In the genomic region with DNA sequence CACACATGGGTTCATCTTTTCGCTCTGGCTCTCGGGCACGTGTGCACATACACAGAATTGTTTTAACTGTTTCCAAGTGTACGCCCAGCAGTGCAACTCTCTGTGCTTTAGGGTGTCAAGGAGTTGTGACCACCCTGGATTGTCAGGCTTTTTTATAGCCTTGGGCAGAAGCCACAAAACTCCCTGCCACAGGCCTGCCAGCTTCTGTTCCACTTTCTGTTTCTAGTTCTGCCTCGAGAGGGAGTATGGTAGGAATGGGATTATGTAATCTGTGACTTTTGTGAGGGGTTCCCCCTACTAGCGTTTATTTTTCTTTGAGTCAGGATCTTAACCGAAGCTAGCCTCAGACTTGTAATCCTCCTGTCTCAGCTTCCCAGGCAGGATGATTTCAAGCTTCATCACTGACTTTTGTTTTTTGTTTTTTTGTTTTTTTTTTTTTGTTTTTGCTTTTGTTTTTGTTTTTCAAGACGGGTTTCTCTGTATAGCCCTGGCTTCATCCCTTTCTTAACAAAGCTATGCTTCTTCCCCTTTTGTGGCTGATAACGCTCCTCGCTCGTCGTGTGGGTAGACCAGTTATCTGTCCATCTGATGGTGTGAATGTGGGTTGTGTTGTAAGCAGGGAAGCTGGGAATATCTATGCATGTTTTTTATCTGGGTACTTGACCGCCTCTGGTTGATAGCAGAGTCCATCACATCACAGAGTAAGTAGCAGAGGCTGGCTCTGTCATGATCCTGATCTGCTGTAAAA, we compare ENCODE assay signal across 14 mouse cellular contexts. TPM values are rescaled to one million over a fixed set of nuclear protein-coding genes. Genes with fewer than 3 reads are reported as not detected.
DNase-seq lines count a peak whose midpoint lies in the region; ATAC-seq and TF ChIP-seq lines count a peak whose summit lies in the region.
"Had no signal": no experiment of that assay in that cellular context is flagged by ENCODE, and none has a peak within 500 bp of the region (broad histone marks: within the 10 kb centered on the region; RNA-seq: fewer than 3 reads in every experiment).

No protein-coding gene starts in this region.

- H3K4me3 ChIP-seq in lung, postnatal 0 days (ENCODE audit: low read depth, low read length), result no peak overlapping the region
- H3K4me3 ChIP-seq in bone marrow, adult 2 months (replicated peaks; ENCODE audit: control insufficient read depth, low read depth, low read length), result peak overlapping the region; percentile 10
- H3K4me3 ChIP-seq in intestine, embryonic 16.5 days (ENCODE audit: low read length), result no peak overlapping the region
- H3K4me3 ChIP-seq: forebrain, embryonic 15.5 days; liver, embryonic 13.5 days had no signal

- peak; percentile 56 for DNase-seq in lung, postnatal 0 days (ENCODE audit: low spot score)
- DNase-seq in lung, postnatal 14 days, result no peak
- peak; percentile 36 for DNase-seq in induced T-regulatory cell, adult 2 months (ENCODE audit: low read depth)
- no peak for DNase-seq in adrenal gland, adult 8-10 months
- DNase-seq: adrenal gland, adult 2 months; cerebellum, postnatal 36 days; layer of hippocampus, adult 9-11 months; liver, embryonic 13.5 days had no signal

- no peak overlapping the region for H3K27ac ChIP-seq in lung, postnatal 0 days (ENCODE audit: low read length)
- H3K27ac ChIP-seq in bone marrow, adult 2 months (ENCODE audit: control insufficient read depth, insufficient read depth, low read depth, low read length, poor library complexity), result peak overlapping the region; percentile 31
- H3K27ac ChIP-seq in intestine, embryonic 16.5 days (ENCODE audit: low read length), result no peak overlapping the region
- H3K27ac ChIP-seq: forebrain, embryonic 15.5 days; kidney, postnatal 0 days; liver, embryonic 13.5 days had no signal

- H3K9ac ChIP-seq in lung, postnatal 0 days (replicated peaks; ENCODE audit: low read depth), result no peak overlapping the region
- no peak overlapping the region for H3K9ac ChIP-seq in intestine, embryonic 16.5 days (ENCODE audit: low read depth, low read length)
- H3K9ac ChIP-seq: forebrain, embryonic 15.5 days; liver, embryonic 13.5 days had no signal

- H3K4me2 ChIP-seq in lung, postnatal 0 days (replicated peaks; ENCODE audit: low read depth, low read length), result no peak overlapping the region
- no peak overlapping the region for H3K4me2 ChIP-seq in intestine, embryonic 16.5 days (ENCODE audit: low read depth, low read length)
- H3K4me2 ChIP-seq: forebrain, embryonic 15.5 days; liver, embryonic 13.5 days had no signal

- TF ChIP-seq POLR2A in bone marrow, adult 2 months (IDR thresholded peaks at IDR 0.05; ENCODE audit: borderline replicate concordance, control insufficient read depth, low read depth, low read length), result no peak

- no peaks in the 10 kb centered on the region for H3K9me3 ChIP-seq in lung, postnatal 0 days (ENCODE audit: low read length)
- no peaks in the 10 kb centered on the region for H3K9me3 ChIP-seq in intestine, embryonic 16.5 days (ENCODE audit: control insufficient read depth, low read length)
- H3K9me3 ChIP-seq: forebrain, embryonic 15.5 days; liver, embryonic 13.5 days had no signal

- peaks cover 28% of the 10 kb centered on the region; the same call in 1 of the 2 replicates for H3K36me3 ChIP-seq in lung, postnatal 0 days (ENCODE audit: insufficient read depth, low read length)
- H3K36me3 ChIP-seq in intestine, embryonic 16.5 days (ENCODE audit: control insufficient read depth, insufficient read depth, low read length), result peaks cover 24% of the 10 kb centered on the region

- ATAC-seq in lung, postnatal 0 days, result no peak
- no peak for ATAC-seq in intestine, embryonic 16.5 days
- no peak for ATAC-seq in inflammation-experienced regulatory T-cells, adult 6 months
- ATAC-seq: forebrain, embryonic 15.5 days had no signal

- no peaks in the 10 kb centered on the region for H3K4me1 ChIP-seq in lung, postnatal 0 days (ENCODE audit: insufficient read depth, low read depth, low read length)
- no peaks in the 10 kb centered on the region for H3K4me1 ChIP-seq in bone marrow, adult 2 months (ENCODE audit: control insufficient read depth, insufficient read depth, low read length)
- H3K4me1 ChIP-seq in intestine, embryonic 16.5 days (ENCODE audit: control insufficient read depth, insufficient read depth, low read length), result no peaks in the 10 kb centered on the region
- H3K4me1 ChIP-seq: forebrain, embryonic 15.5 days had no signal

- WGBS in lung, postnatal 0 days, result 79% methylated on average over 13 of the region's 13 CpGs
- WGBS in bone marrow, adult 2 months, result 12% methylated on average over 13 of the region's 13 CpGs
- 86% methylated on average over 13 of the region's 13 CpGs for WGBS in intestine, embryonic 16.5 days

- H3K27me3 ChIP-seq in lung, postnatal 0 days (replicated peaks; ENCODE audit: insufficient read depth, low read length), result no peaks in the 10 kb centered on the region
- no peaks in the 10 kb centered on the region for H3K27me3 ChIP-seq in intestine, embryonic 16.5 days (replicated peaks; ENCODE audit: control insufficient read depth, insufficient read depth, low read length)
- H3K27me3 ChIP-seq: forebrain, embryonic 15.5 days; liver, embryonic 13.5 days had no signal

- no peak for TF ChIP-seq EP300 in lung, postnatal 0 days (IDR thresholded peaks at IDR 0.05)

- no peak for TF ChIP-seq CTCF in lung, postnatal 0 days (IDR thresholded peaks at IDR 0.05)
- no peak for TF ChIP-seq CTCF in bone marrow, adult 2 months (IDR thresholded peaks at IDR 0.05; ENCODE audit: control insufficient read depth, insufficient read depth, low read length)

RNA-seq across cellular contexts. Expression of a gene that starts 28.6 kb away (rescaled TPM):
- 0.52 and 0.68 TPM in 2 replicates for polyA plus RNA-seq in lung, postnatal 0 days (2015; fragmentation: Nextera tagmentation; extraction: Ambion mirVana)
- polyA plus RNA-seq in bone marrow, adult 2 months (2011; ENCODE audit: insufficient read depth, insufficient read length, low replicate concordance, missing spikeins), result 1.1 TPM in 1 of 2 replicates, not detected in the other
- under 1 TPM; 0.23 to 0.91 (median 0.31) TPM for total RNA-seq in adrenal gland, adult 8-10 months (2022)
- polyA plus RNA-seq in intestine, embryonic 16.5 days (2015; fragmentation: Nextera tagmentation; extraction: Ambion mirVana), result 0.16 and 0.43 TPM in 2 replicates
- not detected for polyA plus RNA-seq in inflammation-experienced regulatory T-cells, adult 6 months (2017; shearing (Covaris generic))

RNA-seq across cellular contexts. Expression of a gene that starts 37.9 kb away (rescaled TPM):
- polyA plus RNA-seq in lung, postnatal 0 days (2015; fragmentation: Nextera tagmentation; extraction: Ambion mirVana), result 46.6 and 47.9 TPM in 2 replicates
- 11.5 and 27.9 TPM in 2 replicates for polyA plus RNA-seq in bone marrow, adult 2 months (2011; ENCODE audit: insufficient read depth, insufficient read length, low replicate concordance, missing spikeins)
- total RNA-seq in adrenal gland, adult 8-10 months (2022), result 100 to 1,000 TPM; 255 to 425 (median 320) TPM
- polyA plus RNA-seq in intestine, embryonic 16.5 days (2015; fragmentation: Nextera tagmentation; extraction: Ambion mirVana), result 43.7 and 49.5 TPM in 2 replicates
- polyA plus RNA-seq in inflammation-experienced regulatory T-cells, adult 6 months (2017; shearing (Covaris generic)), result 10 to 100 TPM; 19.7 to 29.2 (median 20.9) TPM

RNA-seq across cellular contexts. Expression of a gene that starts 54.3 kb away (rescaled TPM):
- polyA plus RNA-seq in lung, postnatal 0 days (2015; fragmentation: Nextera tagmentation; extraction: Ambion mirVana), result 5.0 and 8.7 TPM in 2 replicates
- not detected in 2 replicates for polyA plus RNA-seq in bone marrow, adult 2 months (2011; ENCODE audit: insufficient read depth, insufficient read length, low replicate concordance, missing spikeins)
- total RNA-seq in adrenal gland, adult 8-10 months (2022), result 100 to 1,000 TPM in 1 of 4 experiments, 10 to 100 TPM in 3; 72.9 to 102 (median 81.8) TPM
- 16.7 and 17.7 TPM in 2 replicates for polyA plus RNA-seq in intestine, embryonic 16.5 days (2015; fragmentation: Nextera tagmentation; extraction: Ambion mirVana)
- 10 to 100 TPM in 1 of 3 experiments, 1 to 10 TPM in 1, under 1 TPM in 1; 0.74 to 15.2 (median 1.3) TPM for polyA plus RNA-seq in inflammation-experienced regulatory T-cells, adult 6 months (2017; shearing (Covaris generic))
- total RNA-seq: neutrophil, adult 5-6 weeks had no signal
- polyA plus RNA-seq: liver, embryonic 13.5 days had no signal

Comparison
In these comparisons a context has a peak if more than half of its experiments do, and no peak if none do; other contexts are left out.
1. DNase-seq: peak in lung, postnatal 0 days (single experiment) and induced T-regulatory cell, adult 2 months (single experiment); none in lung, postnatal 14 days (single experiment) and adrenal gland, adult 8-10 months (single experiment).